Mouse (Mus musculus) heart, adult 2 months (tissue): Measurements from ENCODE around the gene Esyt1.

Experiments
- CTCF ChIP-seq: fragments of 200-600 bp; IDR thresholded peaks from 2 replicates; pipeline ENCODE4 v1.8.1; 2022; ENCODE audit warnings: antibody characterized with exemption, mild to moderate bottlenecking, moderate library complexity
- POLR2A ChIP-seq: fragments of 200-500 bp; IDR thresholded peaks from 2 replicates; pipeline ENCODE4 v1.6.1; 2011; ENCODE audit warnings: mild to moderate bottlenecking, low read depth, low read length, control low read depth; ENCODE audit not compliant: insufficient read depth

DNA sequence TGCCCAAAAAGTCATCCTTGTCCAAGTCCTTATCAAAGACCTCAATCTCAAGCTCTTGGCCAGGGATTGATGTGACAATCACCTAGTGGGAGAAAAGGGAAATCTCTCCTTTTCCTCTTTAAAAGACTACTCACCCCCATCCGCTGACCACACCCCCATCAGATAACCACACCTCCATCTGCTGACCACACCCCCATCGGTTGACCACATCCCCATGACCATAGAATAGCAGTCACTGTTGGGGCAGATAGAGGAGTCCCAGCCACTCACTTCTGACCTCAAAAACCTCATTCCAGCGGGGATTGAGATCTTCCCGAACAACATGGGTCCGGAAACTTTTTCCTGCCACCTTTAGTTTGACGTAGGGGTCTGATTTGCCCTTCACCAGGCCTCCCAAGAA, 9.0 kb downstream of the Esyt1 start:
- TF ChIP-seq POLR2A (no peak), CTCF (no peak)
